Mouse (Mus musculus) kidney, postnatal 0 days (tissue): ENCODE measurements around the gene Miga2. TPM values are rescaled to one million over a fixed set of nuclear protein-coding genes. Genes with fewer than 3 reads are reported as not detected.
"Not testable (repeated sequence)": the region's sequence is repeated elsewhere in the genome, so short reads cannot be mapped to it uniquely, and the experiment has no call there.

Source experiments
- ATAC-seq: fragments of 200-750 bp; cut with Nextera tagmentation; replicated peaks from 2 replicates; pipeline ENCODE4 v1.8.0; 2017; ENCODE audit warnings: low read depth, moderate number of reproducible peaks, moderate TSS enrichment, moderate library complexity; ENCODE audit not compliant: low FRiP score
- DNase-seq: peaks from one replicate; pipeline ENCODE4 v3.0.0-alpha.2; 2016; ENCODE audit warnings: low spot score
- H3K27ac ChIP-seq: fragments of 300-500 bp; sonication (generic); 2 replicates; pipeline ENCODE4 v1.5.1; 2014; ENCODE audit warnings: mild to moderate bottlenecking
- H3K27me3 ChIP-seq: fragments of 300-500 bp; sonication (generic); 2 replicates; pipeline ENCODE4 v1.6.1; 2014; ENCODE audit warnings: low read length, mixed read lengths; ENCODE audit not compliant: insufficient read depth
- H3K36me3 ChIP-seq: fragments of 300-500 bp; sonication (generic); 2 replicates; pipeline ENCODE4 v1.6.1; 2014; ENCODE audit warnings: low read length, mixed read lengths; ENCODE audit not compliant: insufficient read depth
- H3K4me1 ChIP-seq: fragments of 300-500 bp; sonication (generic); replicated peaks from 2 replicates; pipeline ENCODE4 v1.6.1; 2014; ENCODE audit warnings: antibody characterized with exemption, low read length, mixed read lengths; ENCODE audit not compliant: insufficient read depth
- H3K4me2 ChIP-seq: fragments of 300-500 bp; sonication (generic); 2 replicates; pipeline ENCODE4 v1.6.1; 2014; ENCODE audit warnings: mild to moderate bottlenecking, low read length, moderate library complexity, mixed read lengths
- H3K4me3 ChIP-seq: fragments of 300-500 bp; sonication (generic); replicated peaks from 2 replicates; pipeline ENCODE4 v1.5.1; 2014; ENCODE audit warnings: low read depth, low read length
- H3K9ac ChIP-seq: fragments of 300-500 bp; sonication (generic); 2 replicates; pipeline ENCODE4 v1.6.1; 2014; ENCODE audit warnings: low read depth, low read length
- H3K9me3 ChIP-seq: fragments of 300-500 bp; sonication (generic); replicated peaks from 2 replicates; pipeline ENCODE4 v1.6.1; 2016; ENCODE audit warnings: low read length, inconsistent platforms, mixed read lengths
- CTCF ChIP-seq: IDR thresholded peaks from 2 replicates; pipeline ENCODE4 v1.5.1; 2016; ENCODE audit warnings: antibody characterized with exemption, low read depth, mild to moderate bottlenecking, moderate library complexity
- WGBS: fragments of 180-500 bp; shearing (Covaris S2); extraction: QIAGEN DNeasy Blood & Tissue Kit; methylation state at CpG from one replicate; pipeline ENCODE4 v1.1.7; 2014; 5-methylcytosine and 5-hydroxymethylcytosine counted together
- polyA plus RNA-seq: library from polyadenylated mRNA; unstranded; fragments of >200 nt; fragmentation: Nextera tagmentation; extraction: Ambion mirVana; gene quantifications from 2 replicates; pipeline ENCODE4 v1.2.1, GENCODE M21; 2015

Gene Miga2
- polyA plus RNA-seq, 1 experiment from 2014 or later: 22.2 TPM

- Histone ChIP-seq H3K27me3 (no peaks in the 10 kb centered on the region), H3K4me3 (peak overlapping the region; percentile 90), H3K36me3 (peaks cover 8% of the 10 kb centered on the region; the same call in 1 of the 2 replicates), H3K4me1 (peaks cover 25% of the 10 kb centered on the region), H3K27ac (peak overlapping the region; percentile 99; the same call in 1 of the 2 replicates), H3K9ac (peak overlapping the region; percentile 97), H3K4me2 (peak overlapping the region; percentile 77), H3K9me3 (no peaks in the 10 kb centered on the region)
- ATAC-seq (no peak), DNase-seq (no peak)
- WGBS: 44% methylated on average over 5 of the region's 5 CpGs
- no peak for TF ChIP-seq CTCF
Measured at GRCm38 (mm10) chr2:30414681-30415080, 50.6 kb downstream of the Miga2 start.

GRCm38 (mm10) chr2:30415157-30415935 lies 51.3 kb downstream of the Miga2 start, which contains the start of gene Crat:
Gene Crat, minus strand, starts transcription at chr2:30415813.
- peak; percentile 90 for DNase-seq
- peak within 1 kb of the TSS; percentile 99 for H3K27ac ChIP-seq
- no peak for TF ChIP-seq CTCF
- no peaks in the 10 kb centered on the region for H3K9me3 ChIP-seq
- H3K4me1 ChIP-seq: peaks cover 25% of the 10 kb centered on the region
- H3K9ac ChIP-seq: peak within 1 kb of the TSS; percentile 97
- peak; percentile 88 for ATAC-seq
- WGBS: under 1% methylated on average over 58 of the region's 58 CpGs
- H3K27me3 ChIP-seq: no peaks in the 10 kb centered on the region
- peaks cover 5% of the 10 kb centered on the region; the same call in 1 of the 2 replicates for H3K36me3 ChIP-seq
- H3K4me3 ChIP-seq: peak within 1 kb of the TSS; percentile 90
- peak within 1 kb of the TSS; percentile 77 for H3K4me2 ChIP-seq

- Histone ChIP-seq H3K4me3 (peak within 1 kb of the TSS; percentile 90), H3K9me3 (no peaks in the 10 kb centered on the region), H3K4me1 (peaks cover 25% of the 10 kb centered on the region), H3K4me2 (peak within 1 kb of the TSS; percentile 77), H3K27ac (peak within 1 kb of the TSS; percentile 99), H3K9ac (peak within 1 kb of the TSS; percentile 97), H3K27me3 (no peaks in the 10 kb centered on the region), H3K36me3 (no peaks in the 10 kb centered on the region)
- DNase-seq (peak; percentile 92), ATAC-seq (peak; percentile 86)
- peak; percentile 12; the same call in 1 of the 2 replicates for TF ChIP-seq CTCF
- WGBS: under 1% methylated on average over 67 of the region's 67 CpGs
Measured at GRCm38 (mm10) chr2:30415936-30416648, 52.1 kb downstream of the Miga2 start, which contains the start of gene Ptpa. Gene Ptpa, plus strand, starts transcription at chr2:30416039.

- H3K36me3 ChIP-seq: no peaks in the 10 kb centered on the region
- DNase-seq (peak; percentile 62), ATAC-seq (no peak)
- H3K27ac ChIP-seq: peak overlapping the region; percentile 99
- H3K27me3 ChIP-seq: no peaks in the 10 kb centered on the region
- peak overlapping the region; percentile 77 for H3K4me2 ChIP-seq
- H3K9me3 ChIP-seq: no peaks in the 10 kb centered on the region
- H3K9ac ChIP-seq: peak overlapping the region; percentile 97
- H3K4me3 ChIP-seq: peak overlapping the region; percentile 90
- 0% methylated on average over 7 of the region's 7 CpGs for WGBS
- no peak for TF ChIP-seq CTCF
- H3K4me1 ChIP-seq: peaks cover 25% of the 10 kb centered on the region
Measured at GRCm38 (mm10) chr2:30416649-30416965, 52.6 kb downstream of the Miga2 start.

GRCm38 (mm10) chr2:30417154-30417553 lies 53.1 kb downstream of the Miga2 start:
- 73% methylated on average over 6 of the region's 6 CpGs for WGBS
- not testable (repeated sequence) for H3K9ac ChIP-seq, DNase-seq, H3K27me3 ChIP-seq, H3K36me3 ChIP-seq, H3K9me3 ChIP-seq, H3K4me3 ChIP-seq, ATAC-seq, H3K27ac ChIP-seq
- H3K4me2 ChIP-seq: peak overlapping the region; percentile 77
- H3K4me1 ChIP-seq: peaks cover 25% of the 10 kb centered on the region

- Histone ChIP-seq H3K27me3 (no peaks in the 10 kb centered on the region), H3K4me2 (peak overlapping the region; percentile 77; the same call in 1 of the 2 replicates), H3K9me3 (no peaks in the 10 kb centered on the region), H3K4me1 (peaks cover 25% of the 10 kb centered on the region), H3K36me3 (no peaks in the 10 kb centered on the region), H3K27ac (no peak overlapping the region), H3K4me3 (no peak overlapping the region), H3K9ac (no peak overlapping the region)
- DNase-seq: no peak
- 59% methylated on average over 5 of the region's 5 CpGs for WGBS
- no peak for TF ChIP-seq CTCF
- no peak for ATAC-seq
Measured at GRCm38 (mm10) chr2:30417595-30418165, 53.6 kb downstream of the Miga2 start.
